Mouse (Mus musculus): Measurements from ENCODE around the gene Elf2. TPM values are rescaled to one million over a fixed set of nuclear protein-coding genes. Genes with fewer than 3 reads are reported as not detected.
A peak's percentile ranks its signal among the peaks of the same experiment; 100 is the strongest.

Gene Elf2
- total and polyA plus RNA-seq, 3 experiments = 38.0 to 53.3 (median 46.5) TPM

DNA sequence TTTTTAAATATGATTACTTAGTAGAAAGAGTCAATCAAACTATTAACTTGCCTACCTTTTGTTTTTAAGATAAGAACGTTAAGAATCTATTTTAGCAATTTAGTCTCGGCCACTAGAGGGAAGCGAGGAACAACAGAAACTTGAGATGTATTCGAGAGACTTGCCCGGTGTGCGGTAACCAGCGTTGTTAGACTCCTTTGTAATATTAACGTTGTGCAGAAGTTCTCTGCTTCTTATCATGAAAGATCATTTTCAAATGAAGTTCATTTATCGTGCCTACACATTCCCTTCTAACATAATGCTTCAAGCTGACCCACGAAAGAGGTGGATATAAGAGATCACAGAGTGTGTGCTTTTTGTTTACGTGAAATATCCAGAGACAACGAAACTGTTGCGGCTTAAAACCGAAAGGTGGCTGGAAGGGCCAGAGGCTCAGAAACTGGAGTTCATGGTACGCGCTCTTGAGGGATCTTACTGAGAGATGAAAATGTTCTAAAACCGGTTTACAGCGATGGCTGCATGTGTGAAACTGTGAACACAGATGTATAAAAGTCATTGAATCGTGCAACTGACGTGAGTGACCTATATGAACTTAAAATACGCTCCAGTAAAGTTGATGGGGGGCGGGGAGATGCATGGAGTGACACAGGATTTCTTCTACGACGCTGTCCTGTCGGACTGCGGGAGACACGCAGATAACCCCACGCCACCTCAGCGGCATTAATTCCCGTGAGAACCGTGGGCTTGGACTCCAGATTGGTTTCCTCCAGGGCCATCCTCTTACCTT, 37.6 kb upstream of the Elf2 start (continued):
- TF ChIP-seq MYC (IDR thresholded peaks at IDR 0.05; ENCODE audit: low read depth, low read length) (no peak; the same call in 1 of the 2 replicates), UBTF (IDR thresholded peaks at IDR 0.05; ENCODE audit: borderline replicate concordance, insufficient read depth, low read depth, low read length) (no peak), NRF1 (IDR thresholded peaks at IDR 0.05; ENCODE audit: insufficient read depth, low read depth, low read length, poor library complexity, severe bottlenecking) (no peak), CTCF (IDR thresholded peaks at IDR 0.05 in 2 of 3, conservative IDR thresholded peaks at IDR 0.05 in 1 of 3; ENCODE audit: control insufficient read depth in 1 of 3, insufficient read depth in 1 of 3, low read depth in 2 of 3, low read length in 3 of 3, poor library complexity in 1 of 3, severe bottlenecking in 1 of 3) (peak; percentile 9 to 68 (median 52); a peak in 4 of 6 replicates), ZC3H11A (IDR thresholded peaks at IDR 0.05; ENCODE audit: low read depth, low read length) (peak; percentile 15; the same call in 1 of the 2 replicates), E2F4 (IDR thresholded peaks at IDR 0.05; ENCODE audit: borderline replicate concordance, low read depth, low read length) (0 out of 2 replicates have a peak, but pooled peaks have one; percentile 27), MAFK (IDR thresholded peaks at IDR 0.05; ENCODE audit: borderline replicate concordance, low read depth, low read length) (no peak), ZMIZ1 (IDR thresholded peaks at IDR 0.05; ENCODE audit: low read depth, low read length) (no peak; the same call in 1 of the 2 replicates), BHLHE40 (IDR thresholded peaks at IDR 0.05; ENCODE audit: borderline replicate concordance, low read depth, low read length) (no peak), MEF2A (IDR thresholded peaks at IDR 0.05; ENCODE audit: extremely low read depth, insufficient replicate concordance, low read depth, low read length, poor library complexity, severe bottlenecking) (no peak; the same call in 1 of the 2 replicates), SMC3 (IDR thresholded peaks at IDR 0.05; ENCODE audit: low read depth, low read length) (peak; percentile 37), CHD2 (IDR thresholded peaks at IDR 0.05; ENCODE audit: low read length) (peak; percentile 19), CHD1 (IDR thresholded peaks at IDR 0.05; ENCODE audit: low read depth, low read length) (0 out of 2 replicates have a peak, but pooled peaks have one; percentile 66), KAT2A (conservative IDR thresholded peaks at IDR 0.05; ENCODE audit: low read depth, low read length) (no peak; the same call in 1 of the 2 replicates), ZKSCAN1 (IDR thresholded peaks at IDR 0.05; ENCODE audit: low read depth, low read length) (no peak), JUND (IDR thresholded peaks at IDR 0.05; ENCODE audit: low read depth, low read length) (0 out of 2 replicates have a peak, but pooled peaks have one; percentile 33), ZNF384 (IDR thresholded peaks at IDR 0.05; ENCODE audit: low read depth, low read length) (no peak), HCFC1 (IDR thresholded peaks at IDR 0.05; ENCODE audit: low read depth, low read length) (peak; percentile 39; the same call in 1 of the 2 replicates), RAD21 (IDR thresholded peaks at IDR 0.05; ENCODE audit: low read depth, low read length) (peak; percentile 48), EP300 (IDR thresholded peaks at IDR 0.05; ENCODE audit: low read depth in 1 of 2, low read length in 2 of 2) (no peak; a peak in 1 of 4 replicates), GABPA (IDR thresholded peaks at IDR 0.05; ENCODE audit: low read depth, low read length) (no peak), NELFE (IDR thresholded peaks at IDR 0.05; ENCODE audit: low read depth, low read length) (peak; percentile 35; the same call in 1 of the 2 replicates), TAL1 (IDR thresholded peaks at IDR 0.05; ENCODE audit: low read length) (no peak), TBP (IDR thresholded peaks at IDR 0.05; ENCODE audit: low read depth, low read length) (peak; percentile 52; the same call in 1 of the 2 replicates)
